Mouse (Mus musculus) E14TG2a.4 (cell line): ENCODE measurements around the gene Olfr45.

ENCODE experiments used
- CTCF ChIP-seq: conservative IDR thresholded peaks from 2 replicates; pipeline ENCODE4 v1.5.1; 2014; ENCODE audit warnings: low read length
- NANOG ChIP-seq: IDR thresholded peaks from 2 replicates; pipeline ENCODE4 v1.6.1; 2014; ENCODE audit warnings: borderline replicate concordance, low read length, mixed read lengths
- POU5F1 ChIP-seq: IDR thresholded peaks from 2 replicates; pipeline ENCODE4 v1.6.1; 2014; ENCODE audit warnings: low read length, borderline replicate concordance

DNA sequence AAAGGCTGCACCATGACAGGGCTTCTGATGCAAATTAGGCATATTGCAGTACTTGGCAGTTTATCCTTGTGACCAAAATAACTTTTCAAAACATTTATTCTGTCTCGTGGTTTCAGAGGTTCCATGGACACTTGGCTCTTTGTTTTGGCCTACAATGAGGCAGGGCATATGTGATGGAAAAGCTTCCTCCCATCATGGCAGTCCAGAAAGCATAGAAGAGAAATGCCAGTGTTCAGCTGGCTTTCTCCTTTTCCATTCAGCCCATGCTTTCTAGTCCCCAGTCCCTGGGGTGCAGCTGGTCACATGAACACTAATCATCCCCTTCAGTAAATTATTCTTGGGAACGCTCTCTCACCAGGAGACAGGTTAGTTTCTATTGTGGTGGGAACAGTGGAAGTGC lies 24.6 kb downstream of the Olfr45 start:
- TF ChIP-seq CTCF, result no peak
- no peak for TF ChIP-seq POU5F1
- TF ChIP-seq NANOG, result no peak
